Mouse (Mus musculus): ENCODE data around the gene AI464131. TPM values are rescaled to one million over a fixed set of nuclear protein-coding genes. Genes with fewer than 3 reads are reported as not detected.
A peak's percentile ranks its signal among the peaks of the same experiment; 100 is the strongest.

AI464131 gene
- total and polyA plus RNA-seq, 2 experiments = 15.9 to 27.9 TPM

- WGBS = 59% methylated on average over 11 of the region's 11 CpGs
- peaks cover 18% of the 10 kb centered on the region for H3K4me1 ChIP-seq (ENCODE audit: control insufficient read depth, insufficient read depth, low read length)
- H3K27ac ChIP-seq (replicated peaks; ENCODE audit: insufficient read depth, low read depth, low read length) = no peak overlapping the region
- no peak for TF ChIP-seq POLR2A (IDR thresholded peaks at IDR 0.05; ENCODE audit: extremely low read depth, insufficient read depth, low read length)
- TF ChIP-seq CTCF (IDR thresholded peaks at IDR 0.05; ENCODE audit: low read depth, low read length) = peak; percentile 68
- H3K79me2 ChIP-seq (ENCODE audit: control insufficient read depth, insufficient read depth, low read length) = peaks cover 2% of the 10 kb centered on the region; the same call in 1 of the 2 replicates
- H3K36me3 ChIP-seq (ENCODE audit: control insufficient read depth, insufficient read depth, low read length) = no peaks in the 10 kb centered on the region
- H3K9ac ChIP-seq (ENCODE audit: low read depth, low read length) = no peak overlapping the region
- no peak overlapping the region for H3K4me3 ChIP-seq (ENCODE audit: insufficient read depth, low read depth, low read length)
- no peak for DNase-seq (ENCODE audit: extremely low read depth, low read depth, low spot score)
- no peaks in the 10 kb centered on the region for H3K27me3 ChIP-seq (ENCODE audit: control insufficient read depth, insufficient read depth, low read length)
These were observed 2.3 kb upstream of the AI464131 start for GRCm38 (mm10) chr4:41505131-41505551.

DNA sequence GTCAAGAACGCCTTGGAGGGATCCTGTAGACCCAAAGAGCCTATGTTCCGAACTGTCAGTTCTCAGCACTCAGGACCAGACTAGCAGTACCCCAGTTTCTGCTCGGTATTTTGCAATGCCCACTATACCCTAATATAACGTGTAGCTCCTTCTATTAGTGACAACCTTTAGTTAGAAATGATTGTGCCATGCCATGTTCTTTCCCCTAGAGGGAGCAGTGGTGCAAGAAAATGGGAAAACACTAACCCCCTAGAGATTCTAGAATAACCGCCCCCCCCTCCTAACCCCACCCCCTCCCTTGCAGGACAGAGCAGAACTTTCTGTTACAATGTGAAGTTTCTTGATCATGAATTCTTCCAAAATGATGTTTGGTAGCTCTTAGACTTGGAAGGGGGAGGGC is 1.4 kb upstream of the AI464131 start:
- H3K4me1 ChIP-seq (ENCODE audit: control insufficient read depth, insufficient read depth, low read length) = peaks cover 21% of the 10 kb centered on the region
- DNase-seq (ENCODE audit: extremely low read depth, low read depth, low spot score) = no peak
- no peak overlapping the region for H3K27ac ChIP-seq (replicated peaks; ENCODE audit: insufficient read depth, low read depth, low read length)
- H3K79me2 ChIP-seq (ENCODE audit: control insufficient read depth, insufficient read depth, low read length) = peaks cover 5% of the 10 kb centered on the region
- no peaks in the 10 kb centered on the region for H3K27me3 ChIP-seq (ENCODE audit: control insufficient read depth, insufficient read depth, low read length)
- no peaks in the 10 kb centered on the region; the same call in 1 of the 2 replicates for H3K36me3 ChIP-seq (ENCODE audit: control insufficient read depth, insufficient read depth, low read length)
- WGBS = 80% methylated on average over 5 of the region's 5 CpGs
- no peak overlapping the region for H3K9ac ChIP-seq (ENCODE audit: low read depth, low read length)
- H3K4me3 ChIP-seq (ENCODE audit: insufficient read depth, low read depth, low read length) = no peak overlapping the region
- TF ChIP-seq POLR2A (IDR thresholded peaks at IDR 0.05; ENCODE audit: extremely low read depth, insufficient read depth, low read length) (no peak), CTCF (IDR thresholded peaks at IDR 0.05; ENCODE audit: low read depth, low read length) (no peak)

DNA sequence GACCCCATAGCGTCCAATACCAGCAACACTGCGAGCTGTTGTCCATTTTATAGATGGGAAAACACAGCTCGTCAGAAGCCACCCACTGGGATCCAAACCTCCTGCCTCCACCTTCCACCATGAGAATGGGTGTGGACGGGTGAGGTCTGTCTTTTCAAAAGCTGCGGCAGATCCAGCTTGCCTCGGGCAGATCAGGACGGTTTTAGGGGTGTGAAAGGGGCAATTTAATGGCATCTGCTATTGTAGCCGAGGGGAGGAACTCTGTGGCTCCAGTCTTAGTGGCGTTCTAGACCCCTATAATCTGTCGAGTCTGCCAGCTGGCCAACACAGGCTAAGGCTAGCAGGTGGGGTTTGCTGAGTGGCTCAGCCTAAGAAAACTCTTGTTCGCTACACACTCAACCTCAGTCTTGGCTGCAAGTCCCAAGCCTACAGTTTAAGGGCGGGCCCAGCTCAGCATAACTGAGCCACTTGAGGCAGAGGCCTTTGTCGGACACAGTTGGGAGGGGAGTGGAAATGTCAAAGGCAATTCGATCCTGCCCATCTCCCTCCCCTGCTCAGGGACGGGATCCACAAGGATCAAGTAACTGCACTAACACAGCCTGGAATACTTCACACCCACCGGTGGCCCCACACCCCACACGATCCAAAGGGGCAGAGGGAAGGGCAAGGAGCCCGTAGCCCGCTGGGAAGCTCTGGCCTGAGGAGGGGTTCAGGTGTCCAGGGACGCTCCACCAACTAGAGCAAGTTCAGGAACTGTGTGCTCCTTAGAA is 520 bp downstream of the AI464131 start:
- H3K4me3 ChIP-seq (ENCODE audit: insufficient read depth, low read depth, low read length) = peak overlapping the region; percentile 65
- peak overlapping the region; percentile 76 for H3K27ac ChIP-seq (replicated peaks; ENCODE audit: insufficient read depth, low read depth, low read length)
- peaks cover 23% of the 10 kb centered on the region for H3K79me2 ChIP-seq (ENCODE audit: control insufficient read depth, insufficient read depth, low read length)
- no peak for TF ChIP-seq POLR2A (IDR thresholded peaks at IDR 0.05; ENCODE audit: extremely low read depth, insufficient read depth, low read length)
- TF ChIP-seq CTCF (IDR thresholded peaks at IDR 0.05; ENCODE audit: low read depth, low read length) = no peak
- no peaks in the 10 kb centered on the region for H3K27me3 ChIP-seq (ENCODE audit: control insufficient read depth, insufficient read depth, low read length)
- peaks cover 9% of the 10 kb centered on the region; the same call in 1 of the 2 replicates for H3K36me3 ChIP-seq (ENCODE audit: control insufficient read depth, insufficient read depth, low read length)
- WGBS = 19% methylated on average over 20 of the region's 20 CpGs
- peaks cover 22% of the 10 kb centered on the region for H3K4me1 ChIP-seq (ENCODE audit: control insufficient read depth, insufficient read depth, low read length)
- peak overlapping the region; percentile 61 for H3K9ac ChIP-seq (ENCODE audit: low read depth, low read length)
- DNase-seq (ENCODE audit: extremely low read depth, low read depth, low spot score) = peak; percentile 62

GRCm38 (mm10) chr4:41500787-41501186 is 2.1 kb downstream of the AI464131 start:
- peak; percentile 94 for DNase-seq (ENCODE audit: extremely low read depth, low read depth, low spot score)
- Histone ChIP-seq H3K36me3 (ENCODE audit: control insufficient read depth, insufficient read depth, low read length) (peaks cover 9% of the 10 kb centered on the region; the same call in 1 of the 2 replicates), H3K27me3 (ENCODE audit: control insufficient read depth, insufficient read depth, low read length) (no peaks in the 10 kb centered on the region), H3K9ac (ENCODE audit: low read depth, low read length) (peak overlapping the region; percentile 52), H3K4me1 (ENCODE audit: control insufficient read depth, insufficient read depth, low read length) (peaks cover 31% of the 10 kb centered on the region), H3K27ac (replicated peaks; ENCODE audit: insufficient read depth, low read depth, low read length) (peak overlapping the region; percentile 81), H3K4me3 (ENCODE audit: insufficient read depth, low read depth, low read length) (no peak overlapping the region), H3K79me2 (ENCODE audit: control insufficient read depth, insufficient read depth, low read length) (peaks cover 23% of the 10 kb centered on the region)
- TF ChIP-seq POLR2A (IDR thresholded peaks at IDR 0.05; ENCODE audit: extremely low read depth, insufficient read depth, low read length) (no peak), CTCF (IDR thresholded peaks at IDR 0.05; ENCODE audit: low read depth, low read length) (no peak)
- WGBS = 29% methylated on average over 4 of the region's 4 CpGs

DNA sequence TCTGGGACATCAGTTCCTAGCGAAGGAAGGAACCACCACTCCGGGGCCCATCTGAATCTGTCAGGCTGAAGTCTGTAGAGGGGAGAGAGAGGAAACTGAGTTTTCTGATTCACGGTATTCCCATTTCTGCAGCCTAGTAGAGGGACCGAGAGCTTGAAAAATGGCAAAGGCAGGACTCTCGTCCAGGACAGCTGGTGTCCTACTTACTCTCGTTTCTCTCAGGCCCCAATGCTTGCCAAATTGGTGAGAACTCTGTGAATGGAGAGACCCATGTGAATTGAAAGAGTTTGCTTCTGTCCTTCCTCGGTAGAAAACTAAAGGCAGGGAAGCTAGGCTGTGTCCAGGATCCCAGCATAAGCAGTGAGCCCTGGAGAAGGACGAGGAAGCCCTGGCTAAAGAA is 3.3 kb downstream of the AI464131 start:
- Histone ChIP-seq H3K27ac (replicated peaks; ENCODE audit: insufficient read depth, low read depth, low read length) (peak overlapping the region; percentile 81; the same call in 1 of the 2 replicates), H3K27me3 (ENCODE audit: control insufficient read depth, insufficient read depth, low read length) (no peaks in the 10 kb centered on the region), H3K36me3 (ENCODE audit: control insufficient read depth, insufficient read depth, low read length) (peaks cover 9% of the 10 kb centered on the region; the same call in 1 of the 2 replicates), H3K79me2 (ENCODE audit: control insufficient read depth, insufficient read depth, low read length) (peaks cover 23% of the 10 kb centered on the region), H3K9ac (ENCODE audit: low read depth, low read length) (no peak overlapping the region), H3K4me3 (ENCODE audit: insufficient read depth, low read depth, low read length) (no peak overlapping the region), H3K4me1 (ENCODE audit: control insufficient read depth, insufficient read depth, low read length) (peaks cover 41% of the 10 kb centered on the region)
- no peak for TF ChIP-seq CTCF (IDR thresholded peaks at IDR 0.05; ENCODE audit: low read depth, low read length)
- no peak for TF ChIP-seq POLR2A (IDR thresholded peaks at IDR 0.05; ENCODE audit: extremely low read depth, insufficient read depth, low read length)
- 79% methylated on average over 8 of the region's 8 CpGs for WGBS
- DNase-seq (ENCODE audit: extremely low read depth, low read depth, low spot score) = no peak

DNA sequence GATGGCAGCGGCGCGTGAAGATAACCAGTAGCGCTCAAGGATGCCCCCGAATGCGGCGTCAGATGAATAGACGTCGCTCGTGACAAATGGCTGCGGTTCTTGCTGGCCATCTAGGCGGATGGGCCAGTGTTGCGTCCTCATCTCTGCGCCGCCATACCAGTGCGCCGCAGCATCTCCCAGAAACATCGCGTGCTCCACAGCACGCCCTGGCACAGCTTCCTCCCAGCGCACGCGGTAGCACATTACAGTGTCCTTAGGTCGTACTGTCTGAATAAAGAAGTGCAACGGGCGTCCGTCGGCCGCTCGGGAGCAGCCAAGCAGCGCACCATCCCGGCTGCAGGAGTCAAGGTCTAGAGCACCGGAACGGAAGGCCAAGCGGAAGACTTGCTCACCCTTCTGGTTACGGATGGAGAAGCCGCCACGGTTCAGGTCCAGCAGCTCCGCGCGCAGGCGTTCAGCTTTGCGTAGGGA is 3.9 kb downstream of the AI464131 start:
- Histone ChIP-seq H3K4me1 (ENCODE audit: control insufficient read depth, insufficient read depth, low read length) (peaks cover 43% of the 10 kb centered on the region), H3K4me3 (ENCODE audit: insufficient read depth, low read depth, low read length) (no peak overlapping the region)
- 73% methylated on average over 43 of the region's 43 CpGs for WGBS

More for the DNA sequence above, 3.9 kb downstream of the AI464131 start:
- peaks cover 9% of the 10 kb centered on the region; the same call in 1 of the 2 replicates for H3K36me3 ChIP-seq (ENCODE audit: control insufficient read depth, insufficient read depth, low read length)
- peaks cover 23% of the 10 kb centered on the region for H3K79me2 ChIP-seq (ENCODE audit: control insufficient read depth, insufficient read depth, low read length)
- TF ChIP-seq CTCF (IDR thresholded peaks at IDR 0.05; ENCODE audit: low read depth, low read length) = no peak
- TF ChIP-seq POLR2A (IDR thresholded peaks at IDR 0.05; ENCODE audit: extremely low read depth, insufficient read depth, low read length) = no peak
- DNase-seq (ENCODE audit: extremely low read depth, low read depth, low spot score) = no peak
- H3K9ac ChIP-seq (ENCODE audit: low read depth, low read length) = no peak overlapping the region
- H3K27me3 ChIP-seq (ENCODE audit: control insufficient read depth, insufficient read depth, low read length) = no peaks in the 10 kb centered on the region
- H3K27ac ChIP-seq (replicated peaks; ENCODE audit: insufficient read depth, low read depth, low read length) = no peak overlapping the region

Data from liver, adult 2 months (tissue).